ENCODE assay signal across 12 mouse cellular contexts in the genomic region with DNA sequence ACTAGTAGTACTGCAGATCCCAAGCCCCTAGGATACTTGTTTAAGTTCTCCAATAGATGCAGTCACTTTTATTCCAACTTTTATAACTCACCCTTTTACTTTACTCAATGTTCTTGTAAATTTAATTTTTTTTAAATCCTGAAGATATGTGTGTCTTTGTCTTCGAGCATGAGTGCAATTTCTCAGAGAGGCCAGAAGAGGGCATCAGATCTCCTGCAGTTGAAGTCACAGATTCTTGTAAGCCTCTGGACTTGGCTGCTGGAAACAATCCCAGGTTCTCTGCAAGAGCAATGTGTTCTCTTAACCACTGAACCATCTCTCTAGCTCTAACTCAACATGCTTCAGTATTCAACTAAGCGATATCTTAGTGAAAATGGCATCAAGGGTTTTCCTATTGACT.
DNase-seq lines count a peak whose midpoint lies in the region; ATAC-seq and TF ChIP-seq lines count a peak whose summit lies in the region.
"Had no signal": no experiment of that assay in that cellular context is flagged by ENCODE, and none has a peak within 500 bp of the region (broad histone marks: within the 10 kb centered on the region; RNA-seq: fewer than 3 reads in every experiment).

No protein-coding gene starts in this region.

- no peak for ATAC-seq in hindbrain, postnatal 0 days
- ATAC-seq in heart, embryonic 12.5 days (ENCODE audit: insufficient number of reproducible peaks, low FRiP score), result no peak
- ATAC-seq: forebrain, embryonic 15.5 days had no signal

- no peaks in the 10 kb centered on the region for H3K4me1 ChIP-seq in hindbrain, postnatal 0 days (ENCODE audit: insufficient read depth, low read length)
- peaks cover 7% of the 10 kb centered on the region; the same call in 1 of the 2 replicates for H3K4me1 ChIP-seq in hindbrain, embryonic 10.5 days (replicated peaks)
- no peaks in the 10 kb centered on the region for H3K4me1 ChIP-seq in cortical plate, adult 2 months (ENCODE audit: control insufficient read depth, insufficient read depth, low read length)
- no peaks in the 10 kb centered on the region for H3K4me1 ChIP-seq in heart, embryonic 12.5 days (replicated peaks)
- H3K4me1 ChIP-seq: kidney, embryonic 15.5 days had no signal

- no peak overlapping the region for H3K27ac ChIP-seq in hindbrain, postnatal 0 days
- H3K27ac ChIP-seq in hindbrain, embryonic 10.5 days, result no peak overlapping the region
- H3K27ac ChIP-seq in cortical plate, adult 2 months (ENCODE audit: insufficient read depth, low read length), result no peak overlapping the region
- H3K27ac ChIP-seq in heart, embryonic 12.5 days (ENCODE audit: poor library complexity, severe bottlenecking), result no peak overlapping the region
- H3K27ac ChIP-seq: forebrain, embryonic 15.5 days; kidney, embryonic 15.5 days; midbrain, embryonic 12.5 days had no signal

- H3K9ac ChIP-seq in hindbrain, postnatal 0 days (replicated peaks; ENCODE audit: low read length), result no peak overlapping the region
- no peak overlapping the region for H3K9ac ChIP-seq in heart, embryonic 12.5 days
- H3K9ac ChIP-seq: forebrain, embryonic 15.5 days; kidney, embryonic 15.5 days; midbrain, embryonic 12.5 days had no signal

- no peak overlapping the region for H3K4me3 ChIP-seq in hindbrain, postnatal 0 days (ENCODE audit: low read length)
- H3K4me3 ChIP-seq in hindbrain, embryonic 10.5 days, result no peak overlapping the region
- H3K4me3 ChIP-seq in cortical plate, adult 2 months (ENCODE audit: insufficient read depth, low read length), result no peak overlapping the region
- H3K4me3 ChIP-seq in heart, embryonic 12.5 days, result no peak overlapping the region
- H3K4me3 ChIP-seq: forebrain, embryonic 15.5 days; kidney, embryonic 15.5 days; midbrain, embryonic 12.5 days had no signal

- 55% methylated on average over 2 of the region's 2 CpGs for WGBS in hindbrain, postnatal 0 days
- WGBS in hindbrain, embryonic 10.5 days, result 65% methylated on average over 2 of the region's 2 CpGs
- WGBS in heart, embryonic 12.5 days, result 52% methylated on average over 2 of the region's 2 CpGs

- peak; percentile 43 for DNase-seq in hindbrain, postnatal 0 days (ENCODE audit: low spot score)
- DNase-seq in hindbrain, embryonic 10.5 days (ENCODE audit: low spot score), result no peak
- DNase-seq in 416B (ENCODE audit: low read depth) (peak; percentile 32), ES-CJ7 (ENCODE audit: low read depth, low spot score) (peak; percentile 58)
- DNase-seq in cerebellum, adult 9-11 months, result no peak
- DNase-seq in cerebellum, postnatal 4 days (ENCODE audit: low spot score in 2 of 2), result no peak
- DNase-seq: cerebellum, adult 18-20 months had no signal

- H3K4me2 ChIP-seq in hindbrain, postnatal 0 days (ENCODE audit: low read depth, low read length), result no peak overlapping the region
- no peak overlapping the region for H3K4me2 ChIP-seq in heart, embryonic 12.5 days
- H3K4me2 ChIP-seq: forebrain, embryonic 15.5 days; kidney, embryonic 15.5 days; midbrain, embryonic 12.5 days had no signal

- TF ChIP-seq CTCF in hindbrain, postnatal 0 days (IDR thresholded peaks at IDR 0.05; ENCODE audit: low read depth), result peak; percentile 51
- peak; percentile 19; the same call in 1 of the 2 replicates for TF ChIP-seq CTCF in cortical plate, adult 2 months (IDR thresholded peaks at IDR 0.05; ENCODE audit: extremely low read depth, insufficient read depth, low read length)

- H3K9me3 ChIP-seq in hindbrain, postnatal 0 days (ENCODE audit: low read length), result no peaks in the 10 kb centered on the region
- H3K9me3 ChIP-seq in hindbrain, embryonic 10.5 days, result no peaks in the 10 kb centered on the region
- H3K9me3 ChIP-seq in heart, embryonic 12.5 days (replicated peaks), result no peaks in the 10 kb centered on the region
- H3K9me3 ChIP-seq: forebrain, embryonic 15.5 days; kidney, embryonic 15.5 days; midbrain, embryonic 12.5 days had no signal

- H3K36me3 ChIP-seq in hindbrain, postnatal 0 days (ENCODE audit: insufficient read depth, low read length), result no peaks in the 10 kb centered on the region
- no peaks in the 10 kb centered on the region for H3K36me3 ChIP-seq in hindbrain, embryonic 10.5 days
- no peaks in the 10 kb centered on the region for H3K36me3 ChIP-seq in heart, embryonic 12.5 days
- H3K36me3 ChIP-seq: forebrain, embryonic 15.5 days; kidney, embryonic 15.5 days; midbrain, embryonic 12.5 days had no signal

- H3K27me3 ChIP-seq in hindbrain, postnatal 0 days (ENCODE audit: insufficient read depth, low read length), result no peaks in the 10 kb centered on the region
- H3K27me3 ChIP-seq in hindbrain, embryonic 10.5 days (ENCODE audit: insufficient read depth, poor library complexity, severe bottlenecking), result no peaks in the 10 kb centered on the region
- H3K27me3 ChIP-seq in heart, embryonic 12.5 days (replicated peaks), result no peaks in the 10 kb centered on the region
- H3K27me3 ChIP-seq: forebrain, embryonic 15.5 days; kidney, embryonic 15.5 days; midbrain, embryonic 12.5 days had no signal

- TF ChIP-seq POLR2A in cortical plate, adult 2 months (IDR thresholded peaks at IDR 0.05; ENCODE audit: extremely low read depth, insufficient read depth, low read length), result no peak

Comparison
In these comparisons a context has a peak if more than half of its experiments do, and no peak if none do; other contexts are left out.
1. DNase-seq: peak in hindbrain, postnatal 0 days (single experiment), 416B (single experiment) and ES-CJ7 (single experiment); none in hindbrain, embryonic 10.5 days (single experiment), cerebellum, adult 9-11 months (single experiment) and cerebellum, postnatal 4 days (0 of 2).